Mouse (Mus musculus) urinary bladder, postnatal 14 days (tissue): ENCODE data around the gene Gcnt1.

Source experiments
- DNase-seq: peaks from one replicate; pipeline ENCODE4 v3.0.0; 2021; ENCODE audit warnings: low spot score

Gcnt1 gene

DNA sequence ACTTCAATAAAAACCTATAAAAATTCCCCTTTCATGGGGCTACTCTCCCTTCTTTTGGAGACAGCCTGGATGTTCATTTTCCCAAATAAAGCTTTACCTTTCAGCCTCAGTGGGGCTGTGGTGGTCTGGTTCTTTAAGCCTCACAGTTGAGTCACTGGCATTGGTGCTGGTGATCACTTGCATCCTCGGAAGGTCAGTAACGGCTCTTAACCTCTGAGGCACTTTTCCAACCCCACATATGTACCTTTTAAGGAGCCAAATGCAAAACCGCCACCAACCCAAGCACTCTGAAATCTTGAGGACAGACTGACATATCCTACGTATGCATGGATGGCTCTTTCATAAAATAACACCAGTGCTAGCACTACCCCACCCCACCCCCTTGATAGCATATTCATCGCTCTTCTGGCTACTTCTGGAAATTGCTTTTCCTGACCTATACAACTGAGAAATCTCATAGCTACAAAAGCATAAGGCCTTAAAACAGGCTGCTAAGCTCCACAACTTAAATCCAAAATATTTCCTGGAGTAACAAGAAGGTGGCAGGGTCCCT is 48.9 kb downstream of the Gcnt1 start:
- no peak for DNase-seq

DNA sequence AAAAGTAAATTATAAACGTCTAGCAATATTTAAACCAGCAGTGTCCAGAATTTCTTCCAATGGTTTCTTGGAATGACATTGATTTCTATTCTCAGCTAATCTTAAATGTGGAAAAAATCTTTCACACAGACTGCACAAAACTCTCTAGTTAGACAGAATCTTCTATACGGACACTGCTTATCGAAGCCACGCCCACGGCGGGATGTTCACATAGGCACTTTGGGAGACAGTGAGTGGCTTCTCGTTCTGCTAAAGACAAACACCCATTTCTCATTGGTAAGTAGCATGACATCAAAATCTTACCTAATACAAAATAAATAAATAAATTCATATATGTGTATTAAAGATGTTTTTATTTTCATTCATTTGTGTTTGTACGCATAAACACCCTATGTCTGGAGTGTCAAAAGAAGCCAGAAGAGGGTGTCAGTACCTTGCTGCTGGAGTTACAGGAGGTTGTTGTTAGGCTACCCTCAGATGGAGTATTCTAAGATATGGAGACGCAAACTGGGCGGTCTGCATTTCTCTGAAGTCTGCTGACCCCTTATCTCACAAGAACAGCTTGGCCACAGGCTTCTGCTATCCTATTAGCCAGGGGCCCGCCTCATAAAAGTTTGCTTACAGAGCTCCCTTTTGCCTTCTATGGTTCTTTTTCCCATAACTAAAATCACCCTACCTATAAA is 49.5 kb downstream of the Gcnt1 start:
- no peak for DNase-seq

DNA sequence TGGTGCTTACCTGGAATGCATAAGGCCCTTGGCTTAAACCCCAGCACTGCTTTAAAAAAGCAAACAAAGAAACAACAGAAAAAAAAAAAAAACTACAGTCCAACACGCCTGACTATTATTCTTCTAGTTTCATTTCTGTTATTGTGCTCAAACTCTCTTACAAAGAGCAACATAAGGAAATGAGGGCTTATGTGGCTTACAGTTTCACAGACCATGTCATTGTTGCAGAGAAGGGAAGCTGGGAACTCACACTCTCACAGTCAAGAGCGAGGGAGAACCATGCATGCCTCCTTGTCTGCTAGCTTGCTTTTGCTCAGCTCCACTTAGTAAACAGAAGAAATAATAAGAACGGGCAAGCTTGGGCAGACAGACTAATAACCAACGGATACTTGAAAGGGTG is 52.9 kb downstream of the Gcnt1 start:
- DNase-seq = no peak

DNA sequence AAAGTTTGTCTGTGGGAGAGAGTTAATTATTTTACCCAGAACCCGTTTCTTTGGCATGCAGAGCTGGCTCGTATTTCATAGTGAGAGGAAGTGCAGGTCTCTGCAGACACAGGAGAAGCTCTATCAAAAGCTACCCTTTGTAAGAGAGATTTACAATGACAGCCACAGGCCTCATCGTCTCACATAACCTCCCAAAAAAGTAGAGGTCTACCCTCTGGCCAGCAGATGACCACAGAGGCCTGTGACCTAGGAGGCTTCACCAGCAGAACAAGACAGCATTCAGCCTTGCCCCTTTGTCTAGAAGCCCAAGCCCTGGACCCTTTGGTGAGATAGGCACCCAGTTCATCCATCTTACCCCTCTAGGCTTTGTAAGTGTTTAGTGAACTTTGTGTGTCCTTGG is 53.9 kb downstream of the Gcnt1 start:
- no peak for DNase-seq

DNA sequence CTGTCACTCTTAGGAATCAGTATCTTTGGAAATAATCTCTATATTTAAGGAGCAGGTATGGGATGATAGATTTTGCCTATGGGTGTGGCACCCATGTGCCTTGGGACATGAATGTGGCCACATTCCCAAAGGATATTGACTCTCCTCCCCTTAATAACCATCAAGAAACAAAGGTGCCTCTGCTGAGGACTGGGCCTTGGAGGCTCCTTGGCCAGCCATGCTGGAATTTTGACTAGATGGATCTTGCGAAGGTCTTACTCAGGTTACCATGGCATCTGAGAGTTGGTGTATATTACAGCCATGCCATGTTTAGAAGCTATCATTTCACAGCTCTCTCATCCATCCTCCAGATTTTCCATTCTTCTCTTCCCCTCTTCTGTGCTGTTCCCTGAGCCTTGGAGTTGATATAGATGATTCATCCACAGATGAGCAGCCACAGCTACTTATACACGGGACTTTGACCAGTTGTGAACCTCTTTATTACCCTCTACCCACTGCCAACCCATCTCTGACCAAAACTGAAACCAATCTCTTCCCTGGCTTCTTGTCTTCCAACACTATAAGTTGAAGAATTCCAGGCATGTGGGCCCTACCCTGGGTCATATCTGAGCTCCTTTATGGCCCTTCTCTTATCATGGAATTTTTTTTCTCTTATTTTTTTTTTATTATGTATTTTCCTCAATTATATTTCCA is 56.2 kb downstream of the Gcnt1 start:
- DNase-seq = no peak

DNA sequence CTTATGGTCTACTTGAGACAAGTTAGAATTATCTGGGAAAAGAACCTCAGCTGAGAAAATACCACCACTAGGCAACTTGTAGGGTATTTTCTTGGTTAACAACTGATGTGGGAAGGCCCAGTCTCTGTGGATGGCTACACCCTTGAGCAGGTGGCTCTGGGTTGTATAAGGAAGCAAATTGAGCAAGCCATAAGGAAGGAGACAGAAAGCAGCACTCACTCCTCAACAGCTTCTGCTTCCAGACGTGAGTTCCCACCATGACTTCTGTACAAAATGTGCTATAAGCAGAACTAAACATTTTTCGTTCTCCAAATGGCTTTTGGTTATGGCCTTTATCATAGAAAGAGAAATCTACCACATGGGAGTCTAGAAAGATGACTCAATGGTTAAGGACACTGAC is 58.2 kb downstream of the Gcnt1 start:
- no peak for DNase-seq

DNA sequence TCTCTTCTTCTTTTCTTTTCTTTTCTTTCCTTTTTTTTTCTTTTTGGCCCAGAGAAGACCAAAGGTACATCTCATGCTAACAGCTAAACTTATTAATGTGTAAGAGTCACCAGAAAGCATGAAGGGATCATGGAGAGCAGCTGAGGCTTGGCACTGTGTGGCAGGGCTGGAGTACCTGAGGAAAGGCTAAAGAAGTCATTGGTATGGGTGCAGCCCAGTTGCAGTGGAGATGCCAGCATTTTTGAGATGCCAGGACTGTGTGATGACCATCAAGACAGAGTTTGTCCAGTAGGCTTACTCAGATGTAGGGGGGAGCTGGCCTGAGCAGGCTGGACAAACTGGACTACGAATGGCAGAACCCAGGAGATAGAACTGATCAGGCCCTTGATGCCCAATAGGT is 58.9 kb downstream of the Gcnt1 start:
- no peak for DNase-seq

DNA sequence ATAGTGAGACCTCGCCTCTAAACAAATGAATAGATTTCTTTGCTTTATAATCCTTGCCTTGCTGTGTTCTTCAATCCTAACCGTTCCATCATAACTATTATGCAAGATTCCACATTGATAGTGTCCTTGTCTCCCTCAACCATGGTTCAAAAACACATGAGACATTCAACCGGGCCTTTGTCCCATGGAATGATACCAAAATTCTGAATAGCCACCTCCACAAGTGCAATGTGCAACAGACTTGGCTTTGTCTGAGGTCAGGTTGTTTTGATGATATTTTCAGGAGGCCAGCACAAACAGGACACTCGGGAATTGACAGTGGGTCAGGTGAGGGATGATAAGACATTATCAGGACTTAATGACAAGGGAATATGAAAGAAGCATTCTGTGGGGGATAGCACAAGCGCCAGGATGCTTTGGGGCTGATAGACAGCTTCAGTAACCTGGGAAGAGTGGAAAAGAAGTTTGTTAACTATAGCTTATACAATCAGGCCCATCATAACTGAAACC is 59.9 kb downstream of the Gcnt1 start:
- DNase-seq = no peak

DNA sequence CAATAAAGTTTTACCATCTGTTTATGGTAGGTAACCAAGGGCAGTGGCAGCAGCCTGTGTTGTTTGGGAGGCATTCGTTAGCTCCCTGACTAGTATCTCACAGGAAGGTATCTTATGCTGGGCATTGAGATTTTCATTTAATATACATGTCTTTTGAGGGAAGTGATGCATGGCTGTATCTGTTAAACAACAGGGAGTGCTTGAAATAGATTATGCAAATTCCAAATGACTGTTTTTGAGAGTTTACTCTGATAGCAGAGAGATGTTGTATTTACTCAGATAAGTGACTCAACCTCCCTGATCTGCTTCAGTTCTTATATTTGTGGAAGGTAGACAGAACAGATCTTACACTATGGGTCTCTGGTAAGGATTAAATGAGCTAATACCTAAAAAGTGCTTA is 61.1 kb downstream of the Gcnt1 start:
- no peak for DNase-seq

DNA sequence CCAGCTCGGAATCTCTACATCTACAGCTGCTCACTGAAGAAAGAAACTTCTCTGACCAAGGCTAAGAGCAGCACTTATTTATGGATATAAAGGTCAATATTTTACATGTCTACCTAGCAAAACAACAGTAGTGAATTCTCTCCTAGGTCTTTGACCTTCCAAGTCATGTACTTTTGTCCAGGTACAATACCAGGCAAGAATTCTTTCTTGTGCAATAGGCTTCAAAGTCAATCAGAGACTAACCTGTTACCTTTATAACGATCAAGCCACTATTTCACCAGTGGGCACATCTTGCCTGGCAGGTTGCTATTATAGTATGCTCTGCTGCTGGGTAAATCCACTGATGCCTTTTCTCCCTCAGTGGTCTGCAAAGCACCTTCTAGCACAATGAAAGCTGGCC is 61.6 kb downstream of the Gcnt1 start:
- DNase-seq = no peak

DNA sequence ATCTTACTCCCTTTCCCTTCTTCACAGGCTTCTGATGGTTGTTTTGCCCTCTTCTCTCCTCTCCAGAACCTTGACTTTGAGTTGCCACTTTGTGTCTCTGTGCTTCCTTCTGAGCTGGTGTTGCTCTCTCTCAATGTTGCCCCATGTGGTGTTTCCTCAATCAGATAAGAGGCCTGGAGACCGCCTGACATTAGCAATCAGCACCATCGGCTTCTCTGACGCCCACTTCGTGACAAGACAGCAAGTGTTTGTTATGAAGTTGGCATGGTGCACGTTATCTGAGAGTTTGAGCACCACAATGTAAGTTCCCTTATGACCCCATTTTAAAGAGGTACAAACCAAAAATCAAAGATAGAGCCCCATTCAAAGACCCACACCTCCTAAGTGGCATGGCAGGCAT is 76.6 kb downstream of the Gcnt1 start:
- DNase-seq = no peak

DNA sequence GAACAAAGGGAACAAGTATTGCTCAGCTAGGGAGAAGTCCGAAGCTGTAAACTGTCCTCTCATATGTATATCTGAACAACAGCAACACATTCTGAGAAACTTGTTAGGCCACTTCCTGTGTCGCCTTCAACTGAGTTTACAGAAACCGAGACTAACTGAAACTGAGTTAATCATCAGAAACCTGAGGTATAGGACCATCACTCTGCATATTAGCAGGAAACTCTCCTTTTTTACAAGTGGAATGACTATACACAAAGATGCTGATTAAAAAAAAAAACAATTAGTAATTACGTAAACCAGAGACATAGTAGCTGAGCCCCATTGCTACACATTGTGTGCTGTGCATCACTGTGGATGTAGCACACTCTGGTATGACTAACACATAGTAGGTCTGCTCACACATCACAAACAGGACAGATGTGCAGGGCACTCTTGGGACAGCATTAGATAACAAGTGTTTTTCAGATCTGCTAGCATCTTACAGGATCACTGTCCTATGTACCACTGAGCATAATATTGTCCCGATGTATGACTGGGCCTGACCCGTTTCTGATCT is 77.4 kb downstream of the Gcnt1 start:
- DNase-seq = no peak

DNA sequence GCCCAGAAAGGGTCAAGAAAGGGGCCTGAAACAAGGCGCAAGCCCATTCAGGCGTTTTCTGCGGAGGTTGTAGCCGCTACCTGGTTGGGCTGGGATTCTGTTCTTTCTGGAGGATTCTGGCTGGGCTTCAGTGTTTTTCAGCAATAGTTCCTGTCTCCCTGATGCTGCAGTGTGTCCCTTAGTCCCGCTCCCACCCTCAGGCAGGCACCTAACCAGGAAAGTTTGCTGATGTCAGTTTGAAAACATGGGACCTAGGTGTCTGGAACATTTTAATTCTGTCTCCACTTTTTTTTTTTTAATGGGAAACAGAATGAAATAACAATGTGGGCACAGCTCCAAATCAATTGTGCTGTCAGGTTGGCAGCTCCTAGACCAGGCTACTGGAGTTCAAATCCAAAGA is 78.5 kb downstream of the Gcnt1 start:
- DNase-seq = no peak

DNA sequence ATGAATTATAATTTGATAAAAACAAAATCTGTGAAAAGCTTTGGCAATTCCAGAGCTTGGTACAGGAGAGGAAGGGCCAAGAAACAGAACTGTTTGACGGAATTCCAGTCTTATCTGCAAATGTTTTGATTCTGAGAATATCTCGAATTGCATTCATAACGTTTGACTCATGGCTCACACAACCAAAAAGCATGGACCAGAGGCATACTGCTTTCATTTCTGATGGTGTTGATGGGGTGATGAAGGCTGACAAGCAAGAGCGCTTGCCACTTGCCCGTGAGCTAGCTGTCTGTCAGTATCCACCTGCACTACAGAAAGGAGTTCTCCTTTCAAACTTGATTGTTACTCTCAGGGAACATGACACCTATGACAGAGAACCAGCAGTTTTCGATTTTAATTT is 83.1 kb downstream of the Gcnt1 start:
- DNase-seq = no peak

DNA sequence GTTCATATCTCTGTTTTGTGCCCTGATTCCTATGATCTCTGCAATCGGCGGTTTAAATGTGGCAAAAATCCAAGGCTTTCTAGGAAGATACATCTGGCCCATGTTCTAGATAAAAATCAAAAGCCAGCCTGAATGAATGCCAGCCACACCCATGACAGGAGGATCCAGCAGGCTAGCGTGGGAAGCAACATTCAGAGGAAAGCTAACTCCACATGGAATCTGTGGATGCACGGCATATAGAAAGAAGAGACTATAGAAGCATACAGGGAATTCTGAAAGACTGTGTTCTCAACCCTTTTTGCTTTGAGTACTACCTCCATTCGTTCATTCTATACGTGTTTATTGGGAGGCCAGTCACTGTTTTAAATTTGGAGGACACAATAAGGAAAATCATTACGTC is 86.6 kb downstream of the Gcnt1 start:
- DNase-seq = no peak

DNA sequence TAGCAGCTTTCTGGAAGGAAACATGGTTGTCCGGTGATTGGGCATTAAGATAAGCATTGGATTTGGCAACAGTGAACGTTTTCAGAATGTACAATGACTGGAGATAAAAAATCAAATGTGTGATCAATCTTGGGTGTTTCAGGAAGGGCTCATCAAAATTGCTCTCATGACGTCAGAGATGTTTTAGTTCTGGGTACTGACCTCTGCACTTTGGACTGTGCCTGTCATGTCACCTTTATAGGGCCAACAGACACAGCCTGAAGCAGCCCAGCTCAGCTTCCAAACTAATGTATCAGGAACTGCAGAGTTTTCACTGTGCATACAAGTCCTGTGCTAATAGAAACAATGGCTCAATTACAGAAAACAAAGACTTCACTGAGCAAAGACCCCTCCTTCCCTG is 89.3 kb downstream of the Gcnt1 start:
- no peak for DNase-seq

DNA sequence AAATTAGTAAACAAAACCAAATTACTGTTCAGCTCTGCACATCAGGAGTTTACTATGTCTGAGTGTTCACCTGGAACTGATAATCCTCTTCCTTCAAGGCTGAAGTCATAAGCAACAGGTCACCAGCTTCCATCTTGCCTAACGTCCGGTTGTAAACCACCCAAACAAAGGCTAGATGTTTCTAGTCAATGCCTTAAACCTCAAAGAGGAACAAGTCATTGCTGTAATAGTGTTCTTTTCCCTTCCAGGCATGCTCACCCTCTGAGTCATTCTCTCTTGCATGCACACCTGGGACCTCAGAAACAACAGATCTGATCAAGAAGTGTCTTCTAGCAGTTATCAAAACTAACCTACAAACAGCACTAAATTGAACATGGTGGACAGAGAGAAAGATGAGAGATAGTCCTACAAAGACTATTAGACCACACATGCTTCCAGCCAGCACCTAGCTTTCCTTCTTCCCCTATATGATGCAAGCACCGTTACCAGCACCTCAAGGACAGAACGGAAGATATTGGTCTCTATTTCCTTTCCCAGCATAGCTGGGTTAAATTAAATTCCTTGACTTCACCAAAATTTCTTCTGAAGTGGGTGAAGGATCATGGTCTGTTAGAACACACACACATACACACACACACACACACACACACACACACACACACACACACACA is 94.1 kb downstream of the Gcnt1 start:
- no peak for DNase-seq
